Mouse (Mus musculus): ENCODE data around the gene Tcf20.

Tcf20 gene

DNA sequence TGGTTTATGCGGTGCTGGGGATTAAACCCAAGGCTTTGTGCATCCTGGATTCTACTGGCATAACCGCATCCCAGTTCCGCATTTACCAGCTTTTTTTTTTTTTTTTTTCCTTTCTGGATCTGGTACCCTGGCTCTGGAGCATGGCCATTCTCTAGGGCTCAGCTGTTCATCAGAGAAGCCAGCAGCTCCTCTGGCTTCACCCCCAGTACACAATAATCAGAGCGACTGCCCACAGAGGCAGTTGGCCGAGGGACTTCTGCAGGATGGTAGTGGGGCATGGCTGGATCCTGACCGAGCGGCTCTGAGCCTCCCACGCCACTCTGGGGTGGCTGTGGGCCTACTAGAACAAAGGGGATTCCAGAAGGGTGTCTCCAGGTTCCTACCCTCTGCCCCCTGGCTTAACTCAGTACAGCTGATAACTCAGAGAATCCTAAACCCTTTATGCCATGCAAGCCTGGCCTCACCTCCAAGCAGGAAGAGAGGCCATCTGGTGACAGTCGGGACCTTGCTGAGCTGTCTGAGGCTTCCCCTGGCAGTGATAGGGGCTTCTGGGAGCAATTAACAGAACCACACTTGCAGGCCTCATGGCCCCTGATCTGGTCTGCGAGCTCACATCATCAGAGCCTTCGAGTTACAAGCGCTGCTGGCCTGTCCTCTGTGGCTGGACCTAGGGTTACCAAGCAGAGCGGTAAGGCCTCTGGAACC lies 4.6 kb upstream of the Tcf20 start:
- DNase-seq = no peak

DNA sequence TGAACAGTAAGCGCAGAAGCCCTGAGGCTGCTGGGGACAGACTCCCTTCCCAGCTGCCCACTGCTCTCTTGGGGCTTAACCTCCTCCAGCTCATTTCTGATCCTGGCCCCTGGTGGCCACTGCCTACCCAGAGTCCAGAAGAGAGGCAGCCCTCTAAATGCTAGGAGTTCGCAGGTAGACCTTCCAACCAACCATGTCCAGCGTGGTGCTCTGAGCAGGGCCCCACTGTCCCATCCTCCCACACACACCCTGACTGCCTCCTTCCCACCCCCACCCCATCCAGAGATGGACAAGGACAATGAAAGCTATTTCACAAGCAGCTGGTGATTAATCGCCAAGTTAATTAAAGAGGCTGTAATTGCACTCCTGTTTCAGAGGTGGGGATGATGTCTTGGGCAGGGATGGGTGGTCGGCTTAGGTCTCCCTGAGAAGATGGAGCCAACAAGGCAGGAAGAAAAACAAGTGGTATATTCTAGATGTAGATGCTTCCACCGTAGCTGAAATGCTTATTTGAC lies 1.6 kb upstream of the Tcf20 start:
- DNase-seq = no peak

DNA sequence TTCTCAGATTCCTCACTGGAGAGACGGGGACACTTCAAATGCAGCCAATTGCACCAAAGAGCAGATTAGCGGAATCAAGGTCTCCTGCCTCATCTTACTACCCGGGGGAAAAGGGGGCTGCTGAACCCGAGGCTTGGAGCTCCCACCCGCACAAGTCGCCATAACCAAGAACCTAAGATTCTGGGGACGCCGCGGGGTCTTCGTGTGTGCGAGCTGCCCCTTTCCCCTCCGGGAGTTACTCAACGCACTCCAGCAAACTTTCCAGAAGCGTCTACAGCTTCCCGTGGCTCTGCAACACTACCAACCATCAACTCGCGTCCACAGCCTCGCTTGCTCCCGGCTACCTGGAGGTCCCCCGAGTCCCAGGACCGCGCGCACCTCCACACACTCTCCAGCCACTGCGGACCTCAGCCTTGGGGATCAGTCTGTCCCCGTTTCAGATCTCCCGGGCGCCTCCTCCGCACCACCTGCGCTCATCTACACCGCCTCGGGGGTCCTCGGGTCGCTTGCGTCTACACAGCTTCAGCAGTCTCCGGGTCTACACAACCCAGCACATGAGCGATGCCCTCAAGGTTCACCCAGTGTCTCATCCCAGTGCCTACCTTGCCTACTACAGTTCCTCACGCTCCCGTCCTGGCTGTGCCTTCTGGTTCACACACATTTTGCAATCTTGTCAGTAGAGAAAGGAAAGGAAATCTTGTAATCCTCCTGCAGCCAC lies 499 bp downstream of the Tcf20 start:
- peak; percentile 90 for DNase-seq

DNA sequence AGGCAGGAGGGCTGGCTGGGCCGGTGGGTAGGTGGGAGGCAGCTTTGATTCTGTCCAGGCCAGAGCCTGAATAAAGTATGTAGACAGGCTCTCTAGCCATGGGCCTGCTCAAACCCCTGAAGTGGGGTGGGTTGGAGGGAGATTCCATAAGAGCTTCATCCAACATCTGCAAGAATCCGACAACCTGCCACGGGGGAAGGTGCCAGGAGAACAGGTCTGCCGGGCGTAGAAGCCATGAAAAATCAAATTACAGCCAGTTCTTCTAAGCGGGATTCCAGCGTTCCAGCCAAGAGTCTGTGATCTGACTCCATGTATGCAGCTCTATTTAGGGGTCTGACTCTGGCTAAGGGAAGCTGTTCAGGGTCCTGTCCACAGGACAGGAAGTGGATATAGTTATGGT lies 3.1 kb downstream of the Tcf20 start:
- no peak for DNase-seq

DNA sequence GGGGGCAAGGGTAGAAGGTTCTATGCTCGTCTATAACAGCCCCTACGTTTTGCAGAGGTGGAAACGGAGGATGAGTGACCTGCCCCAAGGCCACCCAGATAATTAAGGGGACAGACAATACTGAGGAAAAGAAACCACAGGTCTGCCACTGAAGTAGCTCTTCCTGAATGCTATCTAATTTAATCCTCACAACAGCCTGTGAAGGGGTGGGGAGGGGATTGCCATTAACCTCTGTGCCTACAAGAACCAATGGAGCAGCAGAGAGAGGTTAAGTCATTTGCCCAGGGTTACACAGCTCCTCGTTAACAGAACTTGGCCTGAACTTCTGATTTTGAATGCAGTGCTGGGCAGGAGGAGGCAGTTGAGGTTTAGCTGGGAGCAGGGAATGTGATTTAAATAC lies 3.6 kb downstream of the Tcf20 start:
- no peak for DNase-seq

DNA sequence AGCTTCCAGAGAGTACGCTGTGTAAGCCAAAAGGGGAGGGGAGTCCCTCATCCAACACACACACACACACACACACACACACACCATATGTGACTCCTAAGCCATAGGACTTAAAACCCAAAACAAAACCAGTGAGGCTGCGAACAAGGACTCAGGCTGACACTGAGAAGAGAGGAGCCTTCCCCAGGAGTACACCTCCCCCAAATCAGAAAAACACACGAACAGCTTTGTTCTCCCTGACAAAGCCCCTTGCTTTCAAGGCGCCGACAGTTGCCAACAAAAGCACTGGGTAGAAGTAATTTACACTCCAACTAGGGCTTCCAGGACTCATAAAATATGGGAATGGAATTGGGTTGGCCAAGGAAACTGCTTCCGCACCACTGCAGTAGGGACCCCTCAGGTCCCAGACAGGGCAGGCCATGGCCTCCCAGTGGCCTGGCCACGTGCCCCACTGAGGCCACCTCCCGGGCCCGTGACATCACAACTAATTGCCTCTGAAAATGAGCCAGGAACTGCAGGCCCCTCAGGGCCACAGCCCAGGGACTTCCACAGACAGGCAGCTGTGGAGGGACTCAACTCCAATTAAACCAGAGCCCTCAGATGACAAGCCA lies 4.2 kb downstream of the Tcf20 start:
- DNase-seq = peak; percentile 95

DNA sequence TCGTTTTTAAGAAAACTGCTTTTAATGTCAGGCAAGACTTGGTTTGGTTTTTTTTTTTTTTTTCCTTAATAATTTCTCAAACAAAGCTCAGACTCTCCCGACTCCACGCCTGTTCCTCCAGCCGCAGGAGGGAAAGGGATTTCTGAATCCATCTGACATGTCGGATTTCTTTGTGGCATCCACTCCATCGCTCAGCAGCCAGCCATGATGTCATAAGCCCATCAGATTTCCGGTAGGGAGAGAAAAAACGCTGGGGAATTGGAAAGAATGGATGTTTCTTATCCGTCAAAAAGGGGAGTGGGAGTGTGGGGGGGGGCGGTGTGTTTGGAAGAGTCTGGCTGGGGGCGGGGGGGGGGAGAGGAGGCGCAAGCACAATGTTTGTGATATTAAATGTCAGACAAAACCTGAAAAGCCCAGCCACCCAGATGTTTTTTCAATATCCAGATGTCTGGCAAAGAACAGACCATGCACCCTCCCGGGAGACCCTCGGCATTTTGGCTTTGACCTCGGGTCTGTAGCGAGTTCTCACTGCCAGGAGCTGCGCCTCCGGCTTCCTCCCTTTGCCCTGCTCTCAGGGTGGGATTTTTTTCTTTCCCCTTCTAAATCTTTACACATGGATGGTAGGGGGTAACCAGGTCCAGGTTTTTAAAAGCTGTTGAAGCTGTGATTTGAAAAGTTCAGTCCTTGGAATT lies 4.8 kb downstream of the Tcf20 start:
- DNase-seq = peak; percentile 93

DNA sequence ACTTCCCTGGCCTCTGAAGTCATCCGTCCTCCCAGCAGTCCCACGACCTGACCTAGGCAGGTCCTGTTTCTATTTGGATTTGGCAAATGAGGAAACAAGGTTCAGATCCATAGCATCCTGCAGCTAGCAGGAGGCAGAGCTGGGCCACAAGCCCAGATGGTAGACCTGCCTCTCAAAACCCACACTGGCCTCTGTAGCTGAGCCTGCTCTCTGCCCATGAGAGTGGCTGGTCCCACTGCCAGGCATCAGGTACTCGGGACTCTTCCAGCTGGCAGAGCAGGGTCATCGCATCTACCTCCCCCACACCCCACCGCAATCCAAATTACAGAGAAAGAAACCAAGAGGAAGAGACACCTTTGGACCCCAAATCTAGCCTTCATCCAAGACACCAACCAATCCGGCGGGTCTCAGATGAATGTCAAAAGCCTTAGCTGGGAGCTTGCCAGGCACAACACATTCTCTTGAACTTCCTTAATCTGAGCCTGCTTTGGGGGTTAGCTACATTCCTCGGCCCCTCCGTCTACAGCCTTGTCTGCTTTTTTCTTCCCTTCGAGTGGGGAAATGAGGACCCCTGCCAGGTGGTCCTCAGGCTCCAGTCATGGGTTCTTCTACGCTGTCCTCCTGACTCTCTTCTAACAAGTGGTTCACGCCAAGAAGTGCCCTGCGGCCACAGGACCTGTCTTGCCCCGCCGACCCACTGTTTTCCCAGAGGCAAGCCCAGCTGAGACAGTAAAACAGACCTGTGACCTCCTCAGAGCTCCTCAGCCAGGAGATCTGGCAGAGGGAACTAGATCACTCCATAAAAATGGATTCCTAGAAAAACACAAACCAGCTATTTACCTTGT lies 5.8 kb downstream of the Tcf20 start:
- DNase-seq = no peak

DNA sequence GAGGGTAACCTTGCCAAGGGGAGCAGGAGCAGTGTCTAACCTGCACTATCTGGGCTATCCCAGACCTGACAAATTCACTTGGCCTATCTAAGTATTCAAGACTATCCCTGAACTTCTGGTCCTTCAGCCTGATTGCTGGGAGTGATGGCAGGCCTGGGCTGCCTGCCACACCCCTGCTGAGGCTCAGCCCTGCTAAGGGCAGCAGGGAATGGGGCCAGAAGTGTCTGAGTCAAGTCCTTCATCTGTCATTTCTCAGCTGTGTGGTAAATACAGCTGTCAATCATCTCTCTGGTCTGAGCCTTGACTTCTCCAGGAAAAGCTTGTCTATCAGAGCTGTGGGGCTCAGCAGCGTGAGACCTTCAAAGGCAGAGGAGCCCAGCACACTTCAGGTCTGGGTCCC lies 8.1 kb downstream of the Tcf20 start:
- no peak for DNase-seq

DNA sequence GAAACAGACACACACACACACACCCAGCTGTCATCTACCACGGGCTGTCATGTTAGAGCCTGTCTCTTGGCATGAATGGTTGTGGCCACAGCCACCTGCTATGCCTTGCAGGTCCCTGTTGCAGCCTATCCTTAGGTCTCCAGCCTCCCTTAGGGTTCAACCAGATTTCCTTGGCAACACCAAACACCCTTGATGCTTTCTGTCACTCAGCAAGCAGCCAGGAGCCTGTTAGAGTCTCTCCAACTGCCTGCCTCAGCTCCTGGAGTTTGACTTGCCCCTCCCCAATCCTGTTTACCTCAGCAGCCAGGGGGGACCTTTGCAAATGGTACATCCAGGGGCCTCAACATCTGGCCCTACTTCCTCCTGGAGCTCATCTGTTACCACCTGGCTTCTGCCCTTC lies 13.2 kb downstream of the Tcf20 start:
- DNase-seq = no peak

DNA sequence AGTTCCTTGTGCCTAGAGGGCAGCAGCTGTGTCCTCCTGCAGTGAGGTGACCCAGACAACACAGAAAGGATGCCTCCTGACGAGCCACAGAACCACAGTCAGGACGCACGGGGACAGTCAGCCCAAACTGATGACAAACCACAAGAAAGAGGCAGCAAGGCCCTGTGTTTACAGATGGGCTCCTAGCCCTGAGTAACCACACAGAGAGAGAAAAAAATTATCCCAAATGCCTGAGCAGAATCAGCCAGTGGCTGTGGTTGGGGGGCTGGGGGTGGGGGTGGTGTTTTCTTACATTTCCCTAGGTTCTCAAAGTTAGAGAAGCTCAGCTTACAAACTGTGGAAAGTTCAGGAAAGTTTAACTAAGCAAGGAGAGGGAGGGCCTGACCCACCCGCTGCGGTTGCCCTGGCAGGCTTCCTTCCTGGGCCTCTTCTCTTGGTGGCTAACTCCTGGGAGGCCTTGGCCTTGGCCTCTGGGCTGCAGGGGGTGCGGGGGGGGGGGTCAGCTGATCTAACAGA lies 18.4 kb downstream of the Tcf20 start:
- DNase-seq = no peak

DNA sequence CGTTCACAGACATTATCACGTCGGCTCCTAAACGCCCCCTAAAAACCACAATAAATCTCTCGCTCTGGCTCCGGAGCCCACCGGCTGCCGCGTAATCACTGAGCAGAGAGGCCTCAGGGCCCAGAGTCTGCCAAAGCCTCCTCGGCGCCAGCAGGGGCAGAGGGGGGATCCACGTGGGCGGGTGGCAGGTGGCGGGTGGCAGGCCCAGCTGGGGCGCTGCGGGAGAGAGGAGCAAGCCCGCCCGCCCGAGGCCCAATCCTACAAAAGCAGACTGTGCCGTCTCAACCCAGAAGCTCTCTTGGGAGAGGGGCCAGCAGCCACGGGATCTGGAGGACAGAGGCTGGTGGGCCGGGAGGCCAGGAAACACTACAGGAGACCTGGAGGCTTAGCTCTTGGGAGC lies 19.2 kb downstream of the Tcf20 start:
- no peak for DNase-seq

DNA sequence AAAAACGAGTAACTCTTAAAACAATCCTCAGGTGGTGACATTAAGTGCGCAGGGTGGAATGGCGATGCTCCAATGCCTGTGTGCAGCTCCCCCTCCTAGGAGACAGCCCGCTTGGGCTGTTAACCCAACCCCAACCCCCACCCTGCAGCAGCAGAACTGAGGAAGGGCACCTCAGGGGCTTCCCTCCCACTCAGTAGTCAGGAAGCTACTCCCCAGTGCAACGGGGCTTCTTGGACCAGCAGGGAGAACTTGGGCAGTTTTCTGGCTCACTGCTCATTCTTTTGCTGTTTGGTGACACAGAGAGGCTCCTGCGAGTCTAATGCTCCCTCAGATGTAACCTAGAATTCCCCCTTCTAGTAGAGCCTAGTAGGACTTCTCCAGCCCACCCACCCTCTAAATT lies 19.7 kb downstream of the Tcf20 start:
- no peak for DNase-seq

DNA sequence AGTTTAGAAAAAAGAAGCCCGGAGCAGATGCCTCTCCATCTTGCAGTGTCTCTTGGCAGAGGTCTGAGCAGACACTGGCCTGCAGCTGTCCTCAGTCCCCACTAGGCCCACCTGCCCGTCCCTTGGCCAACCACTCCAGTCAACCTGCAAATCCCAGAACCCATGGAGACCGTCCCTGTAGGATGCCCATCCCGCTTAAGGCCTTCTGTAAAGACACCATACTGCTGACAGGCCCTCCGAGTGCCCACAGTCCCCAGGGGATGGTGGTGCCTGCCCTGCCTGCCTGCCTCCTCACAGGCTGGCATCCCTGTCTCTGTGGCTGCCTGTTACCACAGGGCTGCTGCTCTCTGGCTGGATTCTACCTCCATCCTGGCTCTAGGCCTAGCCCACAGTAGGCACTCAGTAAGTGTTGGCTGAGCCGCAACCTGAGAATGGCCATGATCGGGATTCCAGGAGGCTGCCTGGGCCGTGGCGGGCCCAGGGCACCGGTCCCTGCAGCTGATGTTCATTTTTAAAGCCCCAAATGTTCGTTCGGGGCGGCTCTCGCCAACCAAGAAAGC lies 23.3 kb downstream of the Tcf20 start:
- no peak for DNase-seq

DNA sequence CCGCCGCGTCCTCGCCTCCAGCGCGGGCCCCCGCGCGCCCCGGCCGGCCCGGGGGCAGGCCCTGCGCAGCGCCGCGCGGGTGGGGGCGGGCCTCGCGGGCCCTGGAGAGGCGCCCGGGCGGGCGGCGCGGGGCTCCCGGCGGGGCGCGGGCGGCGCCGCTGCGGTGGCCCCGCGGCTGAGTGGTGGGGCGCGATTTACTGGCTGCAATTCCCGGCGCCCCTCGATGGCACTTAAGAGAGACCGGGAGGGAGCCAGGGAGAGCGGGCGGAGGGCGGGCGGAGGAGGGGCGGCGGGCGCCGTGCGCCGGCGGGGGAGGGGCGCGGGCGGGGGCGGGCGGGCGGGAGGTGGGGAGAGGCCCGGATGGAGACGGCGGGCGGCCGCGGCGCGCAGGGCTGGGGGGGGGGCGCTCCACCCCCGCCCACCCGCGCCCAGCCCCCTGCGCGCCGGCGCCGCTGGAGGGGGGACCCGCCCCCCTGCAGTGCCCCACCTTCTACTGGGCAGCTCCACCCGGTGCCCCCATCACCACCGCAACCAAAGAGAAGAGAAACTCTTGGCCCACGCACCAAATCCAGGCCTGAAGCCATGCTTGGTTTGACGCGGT lies 24.0 kb downstream of the Tcf20 start:
- DNase-seq = no peak

DNA sequence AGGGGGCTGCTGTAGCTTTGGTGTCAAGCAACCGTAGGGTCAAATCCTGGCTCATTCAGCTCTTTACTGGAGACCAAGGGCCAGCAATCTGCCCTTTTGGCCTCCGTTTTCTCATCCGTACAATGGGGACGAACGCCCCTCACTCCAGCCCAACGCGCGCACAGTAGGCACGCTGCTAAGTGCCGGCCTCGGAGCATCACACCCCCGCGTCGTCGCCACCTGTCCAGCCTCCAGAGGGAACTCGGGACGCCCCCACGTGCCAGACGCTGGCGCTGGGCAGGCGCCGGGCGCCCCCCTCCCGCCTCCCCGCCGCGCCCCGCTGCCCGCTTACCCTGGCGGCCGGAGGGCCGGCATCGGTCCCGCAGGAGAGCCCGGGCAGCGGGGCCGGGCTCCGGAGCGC lies 24.6 kb downstream of the Tcf20 start:
- DNase-seq = no peak

DNA sequence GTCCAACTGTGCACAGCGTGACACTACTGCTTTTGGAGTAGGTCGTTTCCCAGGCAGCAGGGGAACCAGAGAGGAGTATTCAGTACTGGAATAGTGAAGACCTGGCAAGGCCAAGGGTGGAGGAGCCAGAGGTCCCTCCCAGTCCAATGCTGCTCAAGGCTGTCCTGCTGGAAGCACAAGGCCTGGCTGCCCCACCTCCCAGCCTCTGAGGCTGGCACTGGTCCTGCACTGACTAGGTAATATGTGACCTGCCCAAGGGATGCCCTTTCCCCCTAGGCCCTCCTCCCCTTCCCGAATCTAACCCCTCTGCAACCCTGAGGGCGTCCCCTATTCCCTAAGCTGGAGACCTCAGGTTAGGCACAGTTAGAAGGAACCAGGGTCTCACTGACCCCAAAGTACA lies 25.1 kb downstream of the Tcf20 start:
- DNase-seq = no peak

DNA sequence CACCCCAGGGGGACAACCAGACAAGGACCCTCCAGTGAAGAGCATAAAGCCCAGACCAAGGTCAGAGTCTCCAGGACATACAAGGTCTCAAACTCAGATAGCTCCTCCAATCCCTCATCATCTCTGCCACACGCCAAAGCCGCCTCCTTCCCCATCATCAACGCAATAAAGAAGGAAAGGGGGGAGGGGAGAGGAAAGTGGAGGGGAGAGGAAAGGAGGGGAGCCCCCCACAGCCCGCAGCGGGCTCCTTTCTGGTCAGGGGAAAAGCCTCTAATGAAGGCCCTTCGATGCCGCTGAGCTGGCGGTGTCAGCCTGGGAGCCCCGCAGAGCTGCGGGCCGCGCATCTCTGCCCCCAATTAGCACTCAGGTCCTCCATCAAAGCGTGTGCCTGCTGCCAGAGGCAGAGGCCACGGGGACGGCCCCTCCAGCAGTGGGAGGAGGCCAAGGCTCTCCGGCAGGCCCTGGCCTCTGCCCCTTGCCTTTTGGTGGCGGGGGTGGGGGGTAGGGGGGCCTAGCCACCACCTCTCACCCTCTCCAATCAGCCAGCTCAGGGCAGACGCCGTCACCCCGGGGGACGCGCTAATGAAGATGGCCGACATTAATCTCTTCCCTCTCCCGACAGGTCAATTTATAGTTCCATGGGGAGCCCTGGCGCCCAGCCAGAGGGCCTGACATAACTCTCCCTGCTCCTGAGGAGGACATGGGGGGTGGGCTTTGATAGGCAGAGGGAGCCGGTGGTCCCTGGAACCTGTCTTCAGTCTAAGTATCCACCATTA lies 26.7 kb downstream of the Tcf20 start:
- no peak for DNase-seq

DNA sequence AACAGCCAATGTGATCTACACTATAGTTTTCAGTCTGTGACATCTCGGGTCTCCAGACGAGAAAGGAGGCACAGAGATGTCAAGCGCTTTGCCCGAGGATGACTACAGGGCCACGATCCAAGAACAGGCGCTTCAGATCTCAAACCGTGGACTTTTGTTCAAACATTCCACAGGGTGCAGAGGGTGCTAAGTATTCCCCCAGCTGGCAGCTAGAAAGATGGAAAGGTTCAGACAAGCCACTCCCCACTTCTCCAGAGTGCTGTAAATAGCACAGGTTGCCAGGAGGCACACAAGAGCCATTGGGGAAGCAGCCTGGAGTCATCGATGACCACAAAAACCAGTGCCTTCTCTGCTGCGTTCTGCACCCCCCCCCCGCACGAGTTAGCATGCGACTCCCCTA lies 28.5 kb downstream of the Tcf20 start:
- no peak for DNase-seq

DNA sequence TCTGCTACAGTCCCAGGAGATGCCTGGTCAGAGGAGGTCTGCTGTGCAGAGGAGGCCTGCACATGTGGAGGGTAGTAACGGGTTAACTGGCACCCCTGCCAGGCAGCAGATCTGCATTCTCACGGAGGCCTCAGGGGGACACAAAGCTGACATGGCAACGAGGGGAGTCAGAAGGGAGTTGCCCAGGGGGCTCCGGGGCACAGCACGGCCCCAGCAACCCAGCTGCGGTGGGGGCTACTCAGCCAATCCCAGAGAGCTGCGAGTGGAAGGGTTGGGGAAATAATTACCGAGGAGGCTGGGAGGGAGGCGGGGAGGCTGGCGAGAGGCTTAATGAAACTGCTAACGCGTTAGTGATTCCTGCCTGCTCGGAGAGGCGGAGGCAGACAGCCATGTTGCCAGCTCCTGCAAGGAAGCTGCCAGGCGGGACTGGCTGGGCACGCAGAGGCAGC lies 29.4 kb downstream of the Tcf20 start:
- DNase-seq = no peak

DNA sequence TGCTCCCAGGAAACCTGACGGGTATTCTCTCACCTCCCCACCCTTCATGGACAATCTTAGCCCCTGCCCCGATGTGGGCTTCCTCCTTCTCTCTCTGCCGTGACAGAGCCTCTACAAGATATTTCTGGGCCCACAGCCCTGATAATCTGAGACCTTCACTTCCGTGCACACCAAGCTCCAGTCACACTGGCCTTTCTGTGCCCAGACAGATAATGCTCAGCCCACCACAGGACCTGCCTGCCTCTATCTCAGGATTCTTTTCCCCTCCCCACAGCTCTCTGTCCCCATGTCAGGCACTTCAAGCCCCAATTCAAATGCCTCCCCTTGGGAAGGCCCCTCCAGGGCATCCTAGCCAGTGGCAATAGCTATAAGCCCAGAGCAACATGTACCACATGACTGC lies 31.0 kb downstream of the Tcf20 start:
- DNase-seq = no peak

Measured in heart, adult 11 months (tissue).